Mouse (Mus musculus): ENCODE measurements around the gene Amz2.

Amz2 gene

GRCm38 (mm10) chr11:109470921-109471861 is 45.4 kb downstream of the Amz2 start:
- 47% methylated on average over 15 of the region's 15 CpGs for WGBS

DNA sequence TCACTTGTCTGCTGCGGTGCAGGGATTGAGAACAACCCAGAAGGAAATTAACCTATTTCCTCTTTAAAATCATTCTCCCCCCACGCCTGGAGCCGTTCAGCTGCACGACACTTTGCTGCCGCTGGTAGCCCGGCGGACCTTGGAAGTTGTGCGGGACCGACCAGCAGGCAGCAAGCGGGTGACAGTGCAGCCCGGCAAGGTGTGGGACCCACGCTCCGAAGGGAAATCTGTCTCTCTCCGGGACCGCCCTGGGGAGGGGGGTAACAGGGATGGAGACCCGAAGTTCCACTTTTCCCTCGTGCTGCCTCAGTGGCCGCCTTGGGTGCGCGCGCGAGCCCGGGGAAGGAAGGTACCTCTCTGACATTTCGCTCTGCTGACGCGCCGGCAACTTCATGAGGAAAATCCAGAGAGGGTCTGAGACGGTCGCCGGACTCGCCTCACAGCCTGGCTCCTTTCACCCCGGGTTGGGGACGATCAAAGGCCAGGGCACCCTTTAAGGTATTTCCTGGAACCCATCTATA is 46.5 kb downstream of the Amz2 start:
- 1% methylated on average over 33 of the region's 33 CpGs for WGBS

- WGBS: 1% methylated on average over 12 of the region's 13 CpGs
These were observed 47.0 kb downstream of the Amz2 start for GRCm38 (mm10) chr11:109472821-109473170.

- 1% methylated on average over 108 of the region's 111 CpGs for WGBS
These were observed 47.7 kb downstream of the Amz2 start, which contains the start of the genes Arsg and Slc16a6 for GRCm38 (mm10) chr11:109473171-109474085. Arsg (plus strand) TSS chr11:109473374. Slc16a6 (minus strand) TSS chr11:109473598.

GRCm38 (mm10) chr11:109474086-109474742 is 48.5 kb downstream of the Amz2 start:
- 6% methylated on average over 14 of the region's 14 CpGs for WGBS

GRCm38 (mm10) chr11:109474836-109475235 is 49.1 kb downstream of the Amz2 start:
- 86% methylated on average over 13 of the region's 13 CpGs for WGBS

DNA sequence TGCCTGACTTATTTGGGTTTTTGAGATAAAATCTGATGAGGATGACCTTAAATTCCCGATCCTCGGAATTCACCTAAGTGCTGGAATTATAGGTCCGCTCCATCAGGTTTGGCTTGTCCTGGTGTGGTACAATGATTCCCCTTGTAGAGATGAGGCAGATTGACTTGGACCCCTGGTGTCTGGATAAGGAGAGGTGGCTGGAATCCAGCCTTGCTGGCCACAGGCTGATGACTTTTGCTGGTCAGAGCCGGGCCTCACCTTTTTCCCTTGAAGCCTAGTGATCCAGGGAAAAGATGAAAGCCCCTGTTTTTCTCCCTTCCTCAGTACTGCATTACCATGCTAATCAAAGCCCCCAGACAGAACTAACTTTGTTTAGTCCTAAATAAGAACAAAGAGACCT is 50.0 kb downstream of the Amz2 start:
- WGBS: 92% methylated on average over 4 of the region's 4 CpGs

DNA sequence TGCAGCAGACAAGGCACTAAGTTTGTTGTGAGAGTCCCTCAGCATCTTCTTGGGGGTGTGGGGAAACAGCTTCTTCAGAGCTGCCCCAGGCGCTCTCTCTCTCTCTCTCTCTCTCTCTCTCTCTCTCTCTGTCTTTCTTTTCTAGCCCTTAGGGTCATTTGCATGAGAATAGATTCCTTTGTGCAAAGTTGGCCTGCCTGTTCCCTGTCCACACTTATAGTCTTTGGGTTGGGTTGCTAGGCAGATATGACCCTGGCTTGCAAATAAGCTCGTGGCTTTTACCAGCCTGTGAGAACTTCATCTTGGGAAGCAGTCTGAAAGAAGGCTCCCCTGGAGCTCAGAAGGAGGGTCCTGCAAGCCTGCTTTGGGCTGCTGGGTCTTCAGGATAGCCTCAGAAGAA is 50.5 kb downstream of the Amz2 start:
- WGBS: 66% methylated on average over 2 of the region's 2 CpGs

DNA sequence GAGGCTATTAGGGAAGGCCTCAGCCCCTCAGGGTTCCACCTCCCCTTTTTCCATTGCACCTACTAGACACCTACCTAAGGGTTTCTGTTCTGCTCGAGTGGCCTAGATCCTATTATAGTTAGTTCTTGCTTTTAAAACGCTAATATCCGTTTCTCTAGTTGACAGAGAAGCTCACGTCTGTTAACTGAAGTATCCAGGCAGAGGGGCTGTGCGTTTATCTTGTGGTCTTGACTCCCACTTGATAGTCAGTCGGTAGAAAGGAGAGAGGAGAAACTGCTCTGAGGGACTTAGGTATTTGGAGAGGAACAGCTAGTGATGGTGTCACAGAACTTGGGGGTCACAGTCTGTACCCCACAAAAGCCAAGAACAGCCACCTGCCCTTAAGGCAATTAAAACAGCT is 50.9 kb downstream of the Amz2 start:
- WGBS: 80% methylated on average over 6 of the region's 6 CpGs

DNA sequence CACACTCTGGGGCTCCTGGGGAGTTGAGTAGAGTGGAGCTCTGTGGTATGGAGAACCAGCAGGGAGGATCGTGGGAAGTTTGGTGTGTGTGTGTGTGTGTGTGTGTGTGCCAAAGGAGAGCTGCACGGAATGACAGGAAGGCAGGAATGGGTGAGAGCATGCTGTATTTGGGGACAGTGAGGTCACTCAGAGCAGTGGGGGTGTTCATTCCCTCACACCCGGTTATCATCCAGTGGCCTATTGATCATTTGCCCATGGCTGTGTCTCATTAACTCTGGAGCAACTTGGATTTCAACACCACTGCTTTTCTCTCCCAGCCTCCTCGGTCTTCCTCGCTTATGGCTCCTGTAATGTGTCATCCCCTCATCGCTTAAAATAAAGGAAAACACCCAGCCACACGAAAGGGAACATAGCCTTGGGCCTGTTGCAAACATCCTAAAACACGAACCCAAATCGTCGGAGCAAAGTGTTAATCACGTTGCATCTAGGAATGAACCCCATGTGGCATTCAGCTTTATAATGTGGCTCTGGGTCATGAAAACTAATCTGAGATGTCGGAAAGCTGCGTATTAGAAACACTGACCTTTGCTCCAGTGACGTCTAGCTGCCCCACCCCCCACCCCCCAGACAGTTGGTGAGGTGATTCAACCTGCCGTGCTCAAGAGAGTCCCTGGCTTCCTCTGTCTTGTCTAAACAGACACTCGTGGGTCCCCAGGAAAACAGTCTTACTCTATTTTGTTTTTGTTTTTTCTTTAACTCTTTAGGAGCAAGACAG is 52.0 kb downstream of the Amz2 start:
- WGBS: 67% methylated on average over 16 of the region's 16 CpGs

GRCm38 (mm10) chr11:109479575-109480285 is 54.0 kb downstream of the Amz2 start:
- 60% methylated on average over 16 of the region's 16 CpGs for WGBS

DNA sequence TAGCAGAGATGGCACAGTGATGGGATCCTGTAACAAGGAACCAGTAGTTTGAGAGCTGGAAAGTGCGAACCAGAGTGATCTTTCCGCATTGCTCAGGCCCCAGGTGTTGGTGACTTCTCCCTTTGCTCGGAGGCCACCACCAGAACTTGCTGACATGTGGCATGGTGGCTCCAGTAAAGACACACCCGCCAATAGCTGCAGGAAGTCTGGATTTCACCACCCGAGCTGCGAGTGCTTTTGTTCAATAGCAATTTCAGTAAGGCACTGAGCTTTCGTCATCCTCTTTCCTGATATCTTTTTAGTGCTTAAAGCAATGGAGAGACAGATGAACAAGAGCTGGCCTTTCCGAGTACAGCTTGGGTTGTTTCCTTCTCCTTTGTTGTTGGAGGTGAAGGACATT is 54.7 kb downstream of the Amz2 start:
- 81% methylated on average over 8 of the region's 8 CpGs for WGBS

GRCm38 (mm10) chr11:109485398-109486045 is 59.8 kb downstream of the Amz2 start:
- 78% methylated on average over 15 of the region's 15 CpGs for WGBS

DNA sequence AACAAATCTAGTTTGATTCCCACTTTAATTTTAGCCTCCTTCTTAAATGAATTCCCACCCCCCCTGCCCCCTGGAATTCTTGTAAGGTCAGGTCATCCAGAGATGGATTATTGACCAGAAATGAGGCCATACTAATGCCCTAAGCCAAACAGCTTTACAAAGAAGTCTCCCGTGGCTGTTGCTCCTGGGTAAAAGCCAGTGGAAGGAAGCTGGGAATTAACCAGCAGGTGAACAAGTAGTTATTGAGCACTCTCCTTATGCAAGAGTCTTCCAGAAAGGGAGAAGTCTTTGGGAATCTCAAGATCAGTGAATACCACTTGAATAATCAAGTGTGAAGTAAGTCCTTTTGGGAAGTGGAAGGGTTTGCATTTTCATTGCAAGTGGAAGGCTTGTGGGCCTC is 61.4 kb downstream of the Amz2 start:
- WGBS: 45% methylated on average over 1 of the region's 1 CpGs

- 75% methylated on average over 10 of the region's 10 CpGs for WGBS
These were observed 62.4 kb downstream of the Amz2 start for GRCm38 (mm10) chr11:109487991-109488684.

GRCm38 (mm10) chr11:109489763-109490162 is 64.0 kb downstream of the Amz2 start:
- 89% methylated on average over 2 of the region's 2 CpGs for WGBS

- WGBS: 89% methylated on average over 4 of the region's 4 CpGs
These were observed 66.1 kb downstream of the Amz2 start for GRCm38 (mm10) chr11:109491844-109492243.

- WGBS: 76% methylated on average over 8 of the region's 8 CpGs
These were observed 67.2 kb downstream of the Amz2 start for GRCm38 (mm10) chr11:109492847-109493464.
